Mouse (Mus musculus): ENCODE measurements around the gene Wdr62.

DNA sequence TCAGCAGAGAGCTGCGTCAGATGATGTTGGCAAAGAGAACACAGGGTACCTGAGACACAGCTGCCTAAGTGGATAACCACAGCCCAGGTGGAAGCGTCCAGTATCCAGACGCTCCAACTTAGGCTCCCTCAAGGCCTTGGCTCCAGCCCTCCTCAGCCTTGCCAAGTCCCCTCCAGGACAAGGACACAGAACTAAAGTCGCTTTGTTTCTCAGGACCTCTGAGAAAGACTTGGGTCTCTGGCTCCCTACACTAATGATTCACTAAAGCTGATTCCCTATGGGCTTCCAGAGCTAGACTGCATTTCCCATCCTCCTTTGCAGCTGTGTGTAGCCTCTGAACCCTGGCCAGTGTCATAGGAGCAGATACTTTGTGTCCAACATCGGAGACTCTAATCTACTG, 80.0 kb downstream of the Wdr62 start:
- TF ChIP-seq CTCF (IDR thresholded peaks at IDR 0.05): no peak
- TF ChIP-seq POLR2A (IDR thresholded peaks at IDR 0.05; ENCODE audit: insufficient read depth, low read depth, low read length): no peak
- no peak for TF ChIP-seq EP300 (IDR thresholded peaks at IDR 0.05; ENCODE audit: insufficient read depth, low read depth, low read length)
